Mouse (Mus musculus): ENCODE measurements around the gene Slc30a1. TPM values are rescaled to one million over a fixed set of nuclear protein-coding genes. Genes with fewer than 3 reads are reported as not detected.

Gene Slc30a1
- polyA plus RNA-seq, 1 experiment = 23.9 TPM

- DNase-seq = no peak
- Histone ChIP-seq H3K4me1 (ENCODE audit: control insufficient read depth, insufficient read depth, low read length) (peaks cover 5% of the 10 kb centered on the region), H3K4me3 (replicated peaks; ENCODE audit: extremely low read depth, low read depth, low read length) (no peak overlapping the region)
- no peak for TF ChIP-seq CTCF (IDR thresholded peaks at IDR 0.05; ENCODE audit: insufficient read depth, low read length)
- no peak for TF ChIP-seq POLR2A (IDR thresholded peaks at IDR 0.05; ENCODE audit: borderline replicate concordance, extremely low read depth, low read depth, low read length)
- 76% methylated on average over 6 of the region's 6 CpGs for WGBS
Measured at GRCm38 (mm10) chr1:191914647-191915046, 8.1 kb downstream of the Slc30a1 start.

- peaks cover 5% of the 10 kb centered on the region; the same call in 1 of the 2 replicates for H3K4me1 ChIP-seq (ENCODE audit: control insufficient read depth, insufficient read depth, low read length)
- no peak for DNase-seq
- 85% methylated on average over 1 of the region's 1 CpGs for WGBS
- no peak for TF ChIP-seq POLR2A (IDR thresholded peaks at IDR 0.05; ENCODE audit: borderline replicate concordance, extremely low read depth, low read depth, low read length)
- no peak for TF ChIP-seq CTCF (IDR thresholded peaks at IDR 0.05; ENCODE audit: insufficient read depth, low read length)
- H3K4me3 ChIP-seq (replicated peaks; ENCODE audit: extremely low read depth, low read depth, low read length) = no peak overlapping the region
Measured at GRCm38 (mm10) chr1:191915586-191915985, 9.0 kb downstream of the Slc30a1 start.

DNA sequence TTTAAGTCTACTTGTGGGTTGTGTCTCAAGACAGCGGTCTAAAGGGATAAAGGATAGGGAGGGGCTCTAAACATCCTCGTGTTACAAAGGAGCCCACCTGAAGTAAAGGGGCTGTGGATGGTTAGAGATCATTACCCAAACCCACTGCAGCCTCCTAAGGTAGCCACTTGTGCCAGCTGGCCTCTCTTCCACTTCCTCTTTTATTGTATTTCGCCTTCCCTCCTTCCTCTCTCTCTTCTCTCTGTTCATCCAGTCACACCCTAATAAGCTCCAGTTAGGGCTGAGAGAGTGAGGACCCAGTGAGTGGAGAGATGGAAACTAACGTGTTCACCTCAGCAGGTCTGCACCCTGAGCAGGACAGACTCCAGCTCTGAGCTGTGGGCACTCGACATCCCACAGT lies 10.3 kb downstream of the Slc30a1 start:
- peaks cover 2% of the 10 kb centered on the region; the same call in 1 of the 2 replicates for H3K4me1 ChIP-seq (ENCODE audit: control insufficient read depth, insufficient read depth, low read length)
- 59% methylated on average over 5 of the region's 5 CpGs for WGBS
- no peak for DNase-seq
- H3K4me3 ChIP-seq (replicated peaks; ENCODE audit: extremely low read depth, low read depth, low read length) = no peak overlapping the region
- TF ChIP-seq POLR2A (IDR thresholded peaks at IDR 0.05; ENCODE audit: borderline replicate concordance, extremely low read depth, low read depth, low read length) = no peak
- TF ChIP-seq CTCF (IDR thresholded peaks at IDR 0.05; ENCODE audit: insufficient read depth, low read length) = no peak

DNA sequence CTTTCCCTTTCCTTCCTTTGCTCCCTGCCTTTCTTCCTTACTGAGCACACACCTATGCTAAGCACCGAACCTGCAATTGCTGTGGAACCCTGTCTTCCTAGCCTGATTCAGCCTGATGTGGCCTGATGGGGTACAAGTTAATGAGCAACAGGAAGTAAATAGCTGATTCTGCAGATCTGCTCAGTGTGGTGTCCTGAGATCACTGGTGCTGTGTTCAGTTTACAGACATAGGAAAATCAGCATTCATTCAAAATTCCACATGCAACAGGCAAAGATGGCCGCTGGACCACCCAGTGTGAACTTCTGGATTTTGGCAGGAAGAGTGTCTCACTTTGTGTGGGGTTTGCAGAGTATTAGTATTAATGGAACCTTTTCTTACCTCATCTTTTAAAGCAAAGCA lies 12.8 kb downstream of the Slc30a1 start:
- no peak for DNase-seq
- Histone ChIP-seq H3K4me3 (replicated peaks; ENCODE audit: extremely low read depth, low read depth, low read length) (no peak overlapping the region), H3K4me1 (ENCODE audit: control insufficient read depth, insufficient read depth, low read length) (no peaks in the 10 kb centered on the region)
- TF ChIP-seq CTCF (IDR thresholded peaks at IDR 0.05; ENCODE audit: insufficient read depth, low read length) (no peak), POLR2A (IDR thresholded peaks at IDR 0.05; ENCODE audit: borderline replicate concordance, extremely low read depth, low read depth, low read length) (no peak)
- WGBS = 70% methylated on average over 2 of the region's 2 CpGs

DNA sequence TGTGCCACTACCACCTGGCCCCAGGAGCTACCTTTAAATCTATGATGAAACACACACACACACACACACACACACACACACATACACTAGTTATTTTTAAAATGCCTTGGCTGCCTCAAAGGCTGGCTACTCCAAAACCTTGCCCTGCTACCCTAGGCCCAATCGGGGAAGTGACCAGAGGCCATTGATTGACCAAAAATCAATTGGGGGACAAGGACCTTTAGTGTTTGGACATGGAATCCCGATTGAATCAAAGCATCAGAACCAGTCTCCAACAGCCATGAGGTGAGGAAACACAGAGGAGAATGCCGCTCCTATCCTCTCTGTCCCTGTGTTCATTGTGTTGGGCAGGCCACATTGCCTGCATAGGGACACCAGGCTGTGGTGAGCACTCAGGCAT lies 15.1 kb downstream of the Slc30a1 start:
- TF ChIP-seq POLR2A (IDR thresholded peaks at IDR 0.05; ENCODE audit: borderline replicate concordance, extremely low read depth, low read depth, low read length) (no peak), CTCF (IDR thresholded peaks at IDR 0.05; ENCODE audit: insufficient read depth, low read length) (no peak)
- 95% methylated on average over 3 of the region's 3 CpGs for WGBS
- DNase-seq = no peak
- Histone ChIP-seq H3K4me3 (replicated peaks; ENCODE audit: extremely low read depth, low read depth, low read length) (no peak overlapping the region), H3K4me1 (ENCODE audit: control insufficient read depth, insufficient read depth, low read length) (no peaks in the 10 kb centered on the region)

DNA sequence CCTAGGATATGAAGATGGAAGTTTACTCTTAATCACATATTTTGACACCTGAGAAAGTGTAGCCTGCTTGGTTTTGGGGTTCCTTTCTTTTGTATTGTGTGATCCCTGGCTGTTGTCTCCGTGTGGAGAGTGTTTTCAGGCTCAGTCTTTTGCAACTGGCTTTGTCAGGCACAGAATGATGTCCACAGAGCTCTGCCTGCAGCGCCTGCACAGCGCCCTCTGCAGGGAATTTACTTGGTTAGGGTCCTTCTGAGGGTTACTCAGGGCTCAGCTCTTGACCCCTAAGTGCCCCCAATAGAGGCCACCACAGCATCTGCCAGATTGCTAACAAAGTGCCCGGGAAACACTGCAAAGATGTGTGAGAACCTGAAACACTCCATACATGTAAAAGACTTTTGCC lies 18.9 kb downstream of the Slc30a1 start:
- no peak for DNase-seq
- H3K4me1 ChIP-seq (ENCODE audit: control insufficient read depth, insufficient read depth, low read length) = no peaks in the 10 kb centered on the region
- 67% methylated on average over 4 of the region's 4 CpGs for WGBS
- TF ChIP-seq CTCF (IDR thresholded peaks at IDR 0.05; ENCODE audit: insufficient read depth, low read length) (no peak), POLR2A (IDR thresholded peaks at IDR 0.05; ENCODE audit: borderline replicate concordance, extremely low read depth, low read depth, low read length) (no peak)
- H3K4me3 ChIP-seq (replicated peaks; ENCODE audit: extremely low read depth, low read depth, low read length) = no peak overlapping the region

DNA sequence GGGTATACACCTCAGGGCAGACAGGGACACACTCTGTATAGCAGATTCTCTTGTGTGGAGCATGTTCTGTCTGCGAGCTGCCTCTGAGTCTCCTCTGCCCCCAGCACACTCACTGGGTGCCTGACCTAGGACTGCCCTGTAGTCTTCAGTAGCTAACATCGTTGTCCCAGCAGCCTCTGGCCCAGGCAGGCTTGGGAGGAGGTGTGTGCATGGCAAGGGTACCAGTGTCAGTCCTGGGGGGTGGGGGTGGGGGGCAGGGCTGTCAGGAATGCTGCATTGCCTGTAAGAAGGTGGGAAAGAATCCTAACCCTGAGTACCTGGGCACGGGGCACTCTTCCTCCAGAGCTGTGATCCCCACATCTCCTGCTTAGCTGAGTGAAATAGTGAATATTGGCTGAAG lies 20.1 kb downstream of the Slc30a1 start:
- H3K4me3 ChIP-seq (replicated peaks; ENCODE audit: extremely low read depth, low read depth, low read length) = no peak overlapping the region
- H3K4me1 ChIP-seq (ENCODE audit: control insufficient read depth, insufficient read depth, low read length) = no peaks in the 10 kb centered on the region
- TF ChIP-seq CTCF (IDR thresholded peaks at IDR 0.05; ENCODE audit: insufficient read depth, low read length) (no peak), POLR2A (IDR thresholded peaks at IDR 0.05; ENCODE audit: borderline replicate concordance, extremely low read depth, low read depth, low read length) (no peak)
- WGBS = 73% methylated on average over 3 of the region's 3 CpGs
- no peak for DNase-seq

GRCm38 (mm10) chr1:191928345-191928744 lies 21.8 kb downstream of the Slc30a1 start:
- H3K4me1 ChIP-seq (ENCODE audit: control insufficient read depth, insufficient read depth, low read length) = no peaks in the 10 kb centered on the region
- no peak for DNase-seq
- 77% methylated on average over 7 of the region's 7 CpGs for WGBS
- no peak for TF ChIP-seq CTCF (IDR thresholded peaks at IDR 0.05; ENCODE audit: insufficient read depth, low read length)
- TF ChIP-seq POLR2A (IDR thresholded peaks at IDR 0.05; ENCODE audit: borderline replicate concordance, extremely low read depth, low read depth, low read length) = no peak
- H3K4me3 ChIP-seq (replicated peaks; ENCODE audit: extremely low read depth, low read depth, low read length) = no peak overlapping the region

GRCm38 (mm10) chr1:191929065-191929464 lies 22.5 kb downstream of the Slc30a1 start:
- 56% methylated on average over 8 of the region's 8 CpGs for WGBS
- DNase-seq = no peak
- H3K4me3 ChIP-seq (replicated peaks; ENCODE audit: extremely low read depth, low read depth, low read length) = no peak overlapping the region
- TF ChIP-seq CTCF (IDR thresholded peaks at IDR 0.05; ENCODE audit: insufficient read depth, low read length) = no peak
- TF ChIP-seq POLR2A (IDR thresholded peaks at IDR 0.05; ENCODE audit: borderline replicate concordance, extremely low read depth, low read depth, low read length) = no peak
- H3K4me1 ChIP-seq (ENCODE audit: control insufficient read depth, insufficient read depth, low read length) = no peaks in the 10 kb centered on the region

- DNase-seq = no peak
- WGBS = 82% methylated on average over 12 of the region's 12 CpGs
- no peak for TF ChIP-seq POLR2A (IDR thresholded peaks at IDR 0.05; ENCODE audit: borderline replicate concordance, extremely low read depth, low read depth, low read length)
- no peak for TF ChIP-seq CTCF (IDR thresholded peaks at IDR 0.05; ENCODE audit: insufficient read depth, low read length)
- Histone ChIP-seq H3K4me1 (ENCODE audit: control insufficient read depth, insufficient read depth, low read length) (no peaks in the 10 kb centered on the region), H3K4me3 (replicated peaks; ENCODE audit: extremely low read depth, low read depth, low read length) (no peak overlapping the region)
Measured at GRCm38 (mm10) chr1:191929897-191930524, 23.4 kb downstream of the Slc30a1 start.
